Mouse (Mus musculus): ENCODE results near the gene Cyfip2. TPM values are rescaled to one million over a fixed set of nuclear protein-coding genes. Genes with fewer than 3 reads are reported as not detected.

The Cyfip2 gene
- total RNA-seq, 2 experiments from 2014 or later, result 84.0 to 88.8 TPM

DNA sequence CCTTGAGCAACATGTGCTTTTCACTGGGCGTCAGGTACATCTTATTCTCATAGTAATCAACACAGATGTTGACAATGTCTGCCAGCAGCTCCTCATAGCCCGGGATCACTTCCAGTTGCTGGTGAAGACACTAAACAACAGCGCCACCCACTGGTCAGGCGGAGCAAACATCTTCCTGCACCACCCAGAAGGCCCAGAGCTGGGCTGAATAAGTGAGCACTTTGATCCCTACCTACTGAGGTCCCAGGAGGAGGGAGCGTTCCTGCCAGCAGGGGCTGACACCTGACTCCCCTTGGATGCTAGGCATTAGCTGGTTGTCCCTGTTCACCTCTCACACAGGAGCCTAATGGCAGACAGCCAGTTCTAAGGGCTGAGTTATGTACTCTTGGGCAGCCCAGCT is 35.9 kb downstream of the Cyfip2 start:
- peak; percentile 63 to 75 for DNase-seq

GRCm38 (mm10) chr11:46276168-46276567 is 36.5 kb downstream of the Cyfip2 start:
- no peak for DNase-seq

GRCm38 (mm10) chr11:46275302-46275701 is 37.4 kb downstream of the Cyfip2 start:
- DNase-seq, result peak; percentile 79 to 88

- no peak for DNase-seq
Measured at GRCm38 (mm10) chr11:46273969-46274368, 38.7 kb downstream of the Cyfip2 start.

- no peak for DNase-seq
Measured at GRCm38 (mm10) chr11:46272058-46272681, 40.5 kb downstream of the Cyfip2 start.

GRCm38 (mm10) chr11:46269893-46270292 is 42.8 kb downstream of the Cyfip2 start:
- DNase-seq, result no peak

- DNase-seq, result no peak
Measured at GRCm38 (mm10) chr11:46269391-46269790, 43.3 kb downstream of the Cyfip2 start.

GRCm38 (mm10) chr11:46268991-46269390 is 43.7 kb downstream of the Cyfip2 start:
- peak; percentile 59 to 72 for DNase-seq

DNA sequence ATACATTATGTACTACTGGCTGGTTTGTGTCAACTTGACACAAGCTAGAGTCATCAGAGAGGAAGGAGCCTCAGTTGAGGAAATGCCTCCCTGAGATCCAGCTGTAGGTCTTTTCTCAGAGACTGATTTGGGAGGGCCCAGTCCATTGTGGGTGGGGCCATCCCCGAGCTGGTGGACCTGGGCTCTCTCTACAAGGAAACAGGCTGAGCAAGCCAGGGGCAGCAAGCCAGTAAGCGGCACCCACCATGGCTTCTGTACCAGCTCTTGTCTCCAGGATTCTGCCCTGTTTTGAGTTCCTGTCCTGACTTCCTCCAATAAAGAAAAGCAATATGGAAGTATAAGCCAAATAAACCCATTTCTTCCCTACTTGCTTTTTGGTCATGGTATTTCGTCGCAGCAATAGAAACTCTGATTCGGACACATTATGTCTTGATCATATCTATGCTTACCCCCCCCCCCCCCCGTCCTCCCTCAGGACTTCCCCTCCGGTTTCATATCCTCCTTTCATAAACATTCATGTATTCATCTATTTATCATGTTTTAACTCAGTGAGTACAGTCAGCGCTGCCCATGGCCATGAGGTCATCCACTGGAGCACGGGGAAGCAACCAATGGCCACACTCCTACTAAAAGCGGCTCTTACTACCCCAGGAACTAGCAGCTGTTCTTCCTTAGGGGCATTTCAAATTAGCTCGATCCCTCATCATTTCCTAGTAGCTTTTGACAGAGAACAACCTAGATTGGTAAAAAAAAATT is 47.5 kb downstream of the Cyfip2 start:
- no peak for DNase-seq

GRCm38 (mm10) chr11:46264584-46264983 is 48.1 kb downstream of the Cyfip2 start:
- DNase-seq, result no peak

GRCm38 (mm10) chr11:46263291-46263690 is 49.4 kb downstream of the Cyfip2 start:
- peak; percentile 23 to 34 for DNase-seq

GRCm38 (mm10) chr11:46262854-46263253 is 49.8 kb downstream of the Cyfip2 start:
- DNase-seq, result peak; percentile 47

- DNase-seq, result no peak
Measured at GRCm38 (mm10) chr11:46258749-46259148, 53.9 kb downstream of the Cyfip2 start.

DNA sequence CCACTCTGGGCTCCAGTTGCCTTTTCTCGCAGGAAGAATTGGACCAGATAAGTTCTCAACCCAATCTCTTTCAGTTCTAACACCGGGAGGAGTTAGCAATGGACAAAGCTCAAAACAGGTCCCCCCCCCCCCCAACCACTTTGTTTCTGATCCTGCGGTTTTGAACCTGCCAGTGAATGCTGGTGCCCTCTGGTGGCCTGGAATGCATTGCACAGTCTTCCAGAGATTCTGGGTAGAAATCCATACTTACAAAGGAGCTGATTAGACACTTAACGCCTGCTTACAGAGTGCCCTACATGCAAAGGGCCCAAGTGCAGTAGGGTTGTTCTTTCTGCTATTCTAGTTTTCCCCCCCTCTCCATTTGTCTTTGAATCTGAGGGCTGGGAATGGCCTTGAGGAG is 54.5 kb downstream of the Cyfip2 start:
- DNase-seq, result peak; percentile 36 to 49

- DNase-seq, result no peak
Measured at GRCm38 (mm10) chr11:46255291-46255690, 57.4 kb downstream of the Cyfip2 start.

DNA sequence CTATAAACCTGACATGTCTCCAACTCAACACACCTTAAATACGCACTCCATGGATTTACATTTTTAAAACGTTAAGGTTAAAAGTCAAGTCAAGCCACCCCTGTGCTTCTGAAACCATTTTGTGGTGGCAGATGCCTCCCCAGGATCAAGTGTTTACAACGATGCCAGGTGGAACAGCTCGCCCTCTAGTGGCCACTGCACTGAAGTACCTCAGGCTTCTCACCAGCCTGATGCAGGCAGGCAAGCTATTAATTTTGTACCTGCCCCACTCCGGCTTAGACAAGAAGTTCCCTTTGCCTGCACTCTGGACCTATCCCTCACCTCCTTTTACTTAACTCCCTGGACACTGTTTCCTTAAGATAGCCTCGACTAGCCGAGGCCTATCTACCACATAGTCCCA is 60.7 kb downstream of the Cyfip2 start:
- peak; percentile 73 to 74 for DNase-seq

- no peak for DNase-seq
Measured at GRCm38 (mm10) chr11:46248352-46248751, 64.3 kb downstream of the Cyfip2 start.

DNA sequence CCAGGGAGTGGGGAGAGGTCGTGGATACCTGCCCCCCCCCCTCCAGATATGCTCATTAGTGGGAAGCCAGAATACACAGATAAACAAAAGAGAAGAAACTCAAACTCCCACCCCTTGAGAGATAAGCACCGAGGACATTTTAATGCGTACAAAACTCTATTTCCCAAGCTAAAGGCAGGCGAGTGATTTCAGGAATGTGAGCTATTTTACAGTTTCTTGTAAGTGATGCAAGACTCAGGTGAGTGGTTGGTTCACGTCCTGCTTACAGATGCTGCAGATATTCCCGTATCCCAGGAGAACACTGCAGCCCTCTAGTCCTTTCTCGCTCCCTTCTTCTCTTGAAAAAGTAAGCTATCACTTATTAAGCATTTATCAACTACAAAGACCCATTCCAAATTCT is 66.3 kb downstream of the Cyfip2 start:
- DNase-seq, result no peak

DNA sequence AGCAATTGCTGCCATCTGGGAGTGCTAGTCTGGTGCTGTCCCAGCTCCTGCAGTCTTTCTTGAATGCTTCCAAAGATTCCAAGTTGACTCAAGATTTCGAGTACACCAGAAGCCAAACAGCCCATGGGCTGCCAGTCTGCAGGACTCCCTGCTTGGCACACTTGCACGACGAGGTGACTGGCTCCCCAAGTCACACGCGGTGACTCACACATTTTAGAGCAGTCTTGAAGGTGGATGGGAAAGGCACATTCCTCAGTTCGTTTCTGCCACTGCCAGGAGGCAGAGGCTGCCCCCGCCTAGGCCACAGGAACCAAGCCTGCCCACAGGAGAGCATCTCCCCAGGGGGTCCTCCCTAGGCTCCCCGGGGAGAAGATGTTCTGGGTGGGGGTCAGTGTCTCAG is 66.7 kb downstream of the Cyfip2 start:
- DNase-seq, result peak; percentile 19 to 30

DNA sequence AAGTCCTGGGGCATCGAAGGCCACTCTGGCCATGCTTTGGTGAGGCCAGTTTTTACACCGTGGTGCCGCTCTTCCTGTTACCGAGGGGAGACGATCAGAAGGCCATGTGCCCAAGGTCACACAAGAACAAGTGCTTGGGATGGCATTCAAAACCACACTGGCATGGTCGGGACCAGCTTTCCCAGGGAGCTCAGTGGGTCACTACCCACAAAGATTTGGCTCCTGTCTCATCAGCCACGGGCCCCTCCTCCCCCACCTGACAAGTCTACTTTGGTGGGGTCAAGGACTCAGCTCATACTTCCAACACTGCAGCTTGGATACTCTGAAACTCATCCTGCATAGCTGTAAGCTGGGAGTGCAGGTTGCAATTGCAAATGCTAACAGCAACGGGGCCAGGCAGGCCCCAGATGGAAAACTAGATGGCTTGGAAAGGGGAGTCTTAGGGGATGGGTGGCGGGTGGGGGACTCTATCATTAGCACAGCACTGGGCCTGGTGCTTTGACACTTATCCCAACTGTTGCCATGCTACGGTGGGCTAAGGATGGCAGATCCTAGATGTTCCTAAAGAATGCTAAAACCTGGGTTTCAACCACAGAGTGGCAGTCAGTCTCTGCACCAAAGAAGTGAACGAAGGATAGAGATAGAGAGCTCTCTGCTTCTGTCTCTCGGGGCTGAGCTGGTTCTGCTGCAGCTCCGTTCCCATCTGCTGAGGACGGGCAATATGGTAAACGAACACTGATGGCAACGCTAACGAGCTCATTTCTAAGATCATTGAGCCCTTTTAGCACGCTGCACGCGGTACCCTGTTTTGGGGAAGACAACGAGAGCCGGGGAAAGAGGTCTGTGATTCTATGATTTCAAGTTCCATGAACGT is 67.7 kb downstream of the Cyfip2 start:
- DNase-seq, result peak; percentile 45 to 47

GRCm38 (mm10) chr11:46241985-46242384 is 70.7 kb downstream of the Cyfip2 start:
- no peak for DNase-seq

GRCm38 (mm10) chr11:46241150-46241673 is 71.4 kb downstream of the Cyfip2 start:
- no peak for DNase-seq
